Mouse (Mus musculus): ENCODE measurements around the gene Vipas39.
"Not testable (repeated sequence)": the region's sequence is repeated elsewhere in the genome, so short reads cannot be mapped to it uniquely, and the experiment has no call there.

Vipas39 gene

DNA sequence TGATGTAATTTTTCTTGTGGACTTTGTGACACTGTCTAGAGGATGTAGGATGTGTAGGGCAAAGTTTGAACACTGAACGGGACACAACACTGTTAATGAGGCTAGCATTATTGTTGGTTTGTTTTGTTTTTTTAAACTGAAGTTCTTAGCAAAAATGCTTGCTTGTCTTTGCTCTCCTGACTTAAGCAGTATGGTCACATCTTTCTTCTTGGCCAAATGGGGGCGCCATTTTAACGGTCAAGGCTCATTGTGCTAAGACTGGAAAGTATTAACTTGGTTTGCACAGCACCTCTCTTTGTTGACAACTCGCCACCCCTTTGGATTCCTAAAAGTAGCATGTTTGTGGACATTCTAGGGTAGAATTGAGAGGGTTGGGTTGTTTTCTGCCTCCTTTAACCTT lies 1.6 kb upstream of the Vipas39 start:
- DNase-seq (ENCODE audit: low read depth, low spot score) = peak; percentile 73

GRCm38 (mm10) chr12:87266827-87267603 lies 959 bp upstream of the Vipas39 start:
- no peak for DNase-seq (ENCODE audit: low read depth, low spot score)

GRCm38 (mm10) chr12:87265444-87265843 lies 612 bp downstream of the Vipas39 start:
- DNase-seq (ENCODE audit: low read depth, low spot score) = no peak

DNA sequence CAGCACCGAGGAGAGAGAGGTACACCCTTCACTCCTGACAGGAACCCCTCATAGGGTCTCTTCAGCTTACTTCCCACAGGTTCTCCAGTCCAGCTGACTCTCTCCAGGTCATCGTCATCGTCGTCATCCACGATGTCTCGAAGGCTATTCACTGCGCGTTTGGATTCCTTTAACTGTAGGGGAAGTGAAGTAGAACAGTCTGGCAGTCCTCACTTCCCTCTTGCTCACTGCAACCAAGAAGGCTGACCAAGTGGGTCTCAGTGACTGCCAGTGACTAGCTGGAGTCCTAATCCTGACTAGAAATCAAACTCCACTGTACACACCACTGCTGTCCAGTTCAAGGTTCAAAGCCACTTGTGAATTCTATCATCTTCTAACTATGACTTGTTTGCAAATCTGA lies 5.5 kb downstream of the Vipas39 start:
- no peak for DNase-seq (ENCODE audit: low read depth, low spot score)

GRCm38 (mm10) chr12:87256629-87257028 lies 9.4 kb downstream of the Vipas39 start:
- no peak for DNase-seq (ENCODE audit: low read depth, low spot score)

DNA sequence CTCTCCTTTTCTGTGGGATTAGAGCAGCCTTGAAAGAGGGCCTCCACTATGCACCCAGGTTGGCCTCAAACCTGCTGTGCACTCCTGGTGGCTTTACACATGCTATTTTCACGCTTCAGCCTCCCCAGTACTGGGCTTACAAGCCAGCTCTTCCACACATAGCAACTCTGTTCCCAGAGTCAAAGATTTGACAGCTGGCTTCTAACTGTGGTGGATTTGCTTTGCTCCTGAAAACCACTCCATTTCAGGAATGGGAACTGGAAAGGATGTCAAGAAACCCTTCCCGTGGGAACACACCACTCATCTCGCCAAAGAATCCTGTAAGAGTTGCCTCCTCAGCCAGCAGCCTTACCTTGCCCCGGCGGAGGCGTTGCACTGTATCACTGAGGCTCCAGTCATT lies 12.2 kb downstream of the Vipas39 start:
- DNase-seq (ENCODE audit: low read depth, low spot score) = no peak

DNA sequence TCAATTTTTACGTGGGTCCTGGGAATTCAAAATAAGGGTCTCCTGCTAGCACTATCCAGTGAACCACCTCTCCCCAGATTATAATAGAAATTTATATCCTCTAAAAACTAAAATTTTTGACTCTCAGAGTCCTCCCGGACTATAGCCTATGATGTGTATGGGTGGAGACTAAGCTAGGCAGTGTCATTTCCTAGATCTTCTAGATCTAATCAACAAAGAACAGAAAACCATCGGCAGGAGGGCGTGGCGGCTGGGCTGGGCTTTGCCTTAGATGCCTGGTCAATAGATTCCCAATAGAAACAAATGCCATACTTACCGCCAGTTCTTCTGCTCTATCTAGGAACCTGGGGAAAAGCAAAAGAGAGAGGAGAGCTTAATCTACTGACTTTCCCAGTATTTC lies 15.9 kb downstream of the Vipas39 start:
- no peak for DNase-seq (ENCODE audit: low read depth, low spot score)

DNA sequence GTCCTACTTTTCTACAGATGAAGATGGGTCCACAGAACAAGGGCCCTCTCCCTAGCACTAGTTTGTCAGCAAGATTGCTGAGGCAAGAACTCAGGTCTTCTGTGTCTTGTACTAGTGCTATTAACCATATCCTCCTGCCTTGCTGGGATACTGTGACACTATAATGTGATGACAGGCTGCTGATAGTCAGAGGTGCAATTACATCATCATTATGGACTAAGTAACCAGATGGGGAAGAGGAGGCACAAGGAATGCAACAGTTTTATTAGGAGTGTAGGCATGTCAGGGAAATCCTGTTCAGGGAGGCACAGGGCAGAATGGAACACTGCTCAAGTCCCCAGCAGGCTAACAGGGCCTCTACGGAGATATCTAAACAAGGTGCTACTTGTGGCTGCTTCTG lies 27.4 kb downstream of the Vipas39 start, which contains the start of gene Noxred1:
TSS of gene Noxred1 (minus strand) at position 101 of the 400 bp plus-strand sequence.
- DNase-seq (ENCODE audit: low read depth, low spot score) = no peak

GRCm38 (mm10) chr12:87236882-87237483 lies 29.1 kb downstream of the Vipas39 start:
- DNase-seq (ENCODE audit: low read depth, low spot score) = peak; percentile 84

GRCm38 (mm10) chr12:87230379-87230895 lies 35.6 kb downstream of the Vipas39 start:
- DNase-seq (ENCODE audit: low read depth, low spot score) = no peak

DNA sequence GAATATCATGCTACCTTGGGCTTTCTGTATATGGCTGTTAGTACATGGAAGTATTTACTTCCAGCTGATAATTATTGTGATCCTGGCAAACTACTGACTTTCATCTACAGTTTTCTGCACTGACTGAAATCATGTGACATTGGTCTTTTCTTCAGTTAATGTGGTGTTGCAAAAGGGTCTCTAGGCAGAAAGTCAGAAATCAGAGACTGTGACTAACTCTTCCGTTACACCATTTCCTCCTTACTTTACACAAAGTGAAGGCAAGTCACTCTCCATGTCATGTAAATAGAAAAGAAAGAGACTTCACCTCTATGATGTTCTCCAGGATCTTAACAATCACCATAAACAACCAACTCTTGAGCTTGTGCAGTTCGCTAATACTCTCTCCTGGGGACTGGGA lies 36.4 kb downstream of the Vipas39 start:
- no peak for DNase-seq (ENCODE audit: low read depth, low spot score)

DNA sequence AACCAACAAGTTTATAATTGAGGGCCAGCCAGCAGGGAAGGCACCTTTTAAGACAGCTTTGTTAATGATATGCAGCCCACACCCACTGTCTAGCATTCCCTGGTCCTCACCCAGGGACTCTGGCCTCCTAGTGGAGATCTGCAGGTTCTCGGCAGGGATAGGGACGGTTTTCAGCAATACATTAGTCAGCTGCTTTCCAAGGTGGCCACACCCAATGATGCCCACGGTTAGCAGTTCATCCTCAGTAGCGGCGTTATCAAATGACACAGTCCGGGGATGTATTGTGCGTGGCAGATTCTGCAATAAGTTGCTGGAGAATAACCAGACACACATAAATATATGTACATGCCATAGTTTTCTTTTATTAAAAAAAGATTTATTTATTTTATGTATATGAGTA lies 39.3 kb downstream of the Vipas39 start:
- no peak for DNase-seq (ENCODE audit: low read depth, low spot score)

DNA sequence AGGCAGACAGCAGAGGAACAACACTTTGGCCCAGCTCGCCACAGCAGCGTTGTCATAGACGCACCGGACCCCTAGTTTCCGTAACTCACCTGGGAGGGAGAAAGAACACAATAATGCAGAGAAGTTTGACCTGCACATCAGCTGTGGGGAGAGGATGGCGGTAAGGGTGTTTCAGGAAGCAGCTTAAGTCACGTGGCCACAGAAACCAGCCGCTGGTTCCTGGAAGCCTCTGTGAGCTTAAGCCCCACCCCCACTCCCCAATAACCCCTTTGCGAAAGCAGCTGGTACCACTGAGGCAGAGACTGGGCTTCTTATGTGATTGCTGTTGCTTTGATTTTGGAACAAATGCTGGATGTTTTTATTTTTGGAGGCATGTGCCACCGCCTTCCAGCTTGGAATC lies 41.1 kb downstream of the Vipas39 start:
- DNase-seq (ENCODE audit: low read depth, low spot score) = no peak

DNA sequence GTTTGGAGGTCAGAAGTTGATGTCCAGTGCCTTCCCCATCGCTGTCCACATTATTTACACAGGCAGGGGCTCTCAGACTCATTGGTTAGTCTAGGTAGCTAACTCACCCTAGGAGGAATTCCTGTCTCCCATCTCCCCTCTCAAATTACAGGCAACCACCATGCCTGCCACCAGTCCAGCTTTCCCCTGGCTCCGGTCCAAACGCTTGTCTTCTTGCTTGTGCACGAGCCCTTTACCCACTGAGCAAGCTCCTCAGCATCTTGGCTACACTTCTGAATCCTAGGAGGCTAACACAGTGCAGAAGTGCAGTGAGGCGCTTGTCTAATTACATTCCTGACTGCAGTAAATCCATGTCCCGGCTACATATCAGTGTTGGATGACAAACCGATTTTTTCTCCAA lies 46.7 kb downstream of the Vipas39 start:
- no peak for DNase-seq (ENCODE audit: low read depth, low spot score)

DNA sequence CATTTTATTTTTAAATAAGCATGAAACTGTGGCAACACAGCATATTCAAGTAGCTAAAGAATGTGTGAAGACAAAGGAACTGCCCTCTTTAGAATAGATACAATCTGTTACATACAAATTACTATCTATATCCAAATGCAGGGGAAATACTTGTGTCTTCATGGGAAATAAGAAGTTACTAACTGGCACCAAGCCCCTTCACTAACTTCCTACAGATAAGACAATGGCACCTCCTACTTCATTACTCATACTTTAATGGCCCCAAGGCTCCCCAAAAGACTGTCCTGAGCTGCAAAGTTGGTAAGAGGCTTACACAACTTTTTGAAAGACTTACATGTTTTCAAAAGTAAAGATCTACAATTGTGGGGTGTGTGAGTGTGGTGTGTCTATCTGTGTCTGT lies 48.5 kb downstream of the Vipas39 start:
- DNase-seq (ENCODE audit: low read depth, low spot score) = no peak

DNA sequence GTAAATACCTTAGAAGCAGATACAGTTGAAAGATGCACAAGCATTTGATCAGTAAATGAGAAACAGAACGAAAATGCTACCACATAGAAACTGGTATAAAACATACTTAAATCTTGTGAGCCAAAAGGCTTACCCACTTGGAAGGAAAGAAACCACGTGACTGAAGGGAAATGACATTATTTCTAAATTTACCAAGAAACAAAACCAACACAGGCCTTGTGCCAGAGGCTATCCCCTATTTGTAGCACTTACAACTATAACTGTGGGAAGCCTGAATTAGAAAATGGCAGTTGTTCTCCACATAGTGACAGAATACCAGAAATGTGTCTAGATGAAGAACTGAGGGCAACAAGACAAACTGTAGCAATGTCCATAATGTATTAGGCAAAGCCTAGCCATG lies 50.0 kb downstream of the Vipas39 start:
- DNase-seq (ENCODE audit: low read depth, low spot score) = no peak

DNA sequence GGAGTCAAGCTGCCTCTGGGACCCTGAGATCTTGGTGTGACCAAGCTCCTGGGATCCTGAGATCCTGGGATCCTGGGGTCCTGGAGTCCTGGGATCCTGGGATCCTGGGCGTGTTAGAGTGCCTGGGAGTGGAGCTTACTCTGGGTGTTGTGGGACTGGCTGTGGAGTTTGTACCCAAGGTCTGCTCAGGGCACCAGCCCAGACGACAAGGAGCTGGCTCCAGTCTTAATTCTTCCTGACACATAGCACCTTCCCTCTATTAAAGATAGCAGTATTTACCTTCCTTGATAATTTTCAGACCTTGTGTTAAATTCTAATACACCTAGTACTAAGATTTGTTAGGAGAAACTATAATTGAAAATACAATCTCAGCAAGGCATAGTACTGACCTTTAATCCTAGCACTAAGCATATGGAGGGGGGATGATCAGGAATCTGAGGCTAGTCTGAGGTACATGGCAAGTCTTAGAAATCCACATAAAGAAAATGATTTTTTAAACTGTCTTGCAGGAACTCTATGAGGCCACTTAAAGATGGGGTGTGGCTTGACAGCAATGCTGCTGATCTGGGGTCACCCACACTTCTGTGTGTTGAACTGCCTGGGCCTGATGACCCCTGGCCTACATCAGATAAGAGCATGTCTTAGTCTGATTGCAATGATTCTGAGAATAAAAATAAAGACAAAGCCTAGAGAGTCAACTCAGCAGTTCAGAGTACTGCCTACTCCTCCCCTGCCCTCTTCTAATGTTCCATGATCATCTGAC lies 53.0 kb downstream of the Vipas39 start:
- no peak for DNase-seq (ENCODE audit: low read depth, low spot score)

DNA sequence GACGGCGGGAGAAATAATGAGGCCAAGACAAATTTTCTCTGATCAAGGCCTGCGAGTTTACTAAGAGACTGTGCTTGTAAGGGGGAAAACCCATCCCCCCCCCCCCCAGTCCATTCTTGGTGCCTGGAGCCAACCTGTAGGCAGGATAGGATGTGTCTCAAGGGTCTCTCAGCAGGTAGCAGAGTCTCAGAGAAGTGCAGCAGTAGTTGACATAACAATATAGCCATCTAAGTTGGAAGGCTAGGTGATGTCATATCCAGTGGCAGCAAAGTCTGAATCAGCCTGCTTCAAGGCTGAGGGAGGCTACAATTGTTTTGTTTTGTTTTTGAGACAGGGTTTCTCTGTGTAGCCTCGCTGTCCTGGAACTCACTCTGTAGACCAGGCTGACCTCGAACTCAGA lies 60.3 kb downstream of the Vipas39 start:
- not testable (repeated sequence) for DNase-seq (ENCODE audit: low read depth, low spot score)

DNA sequence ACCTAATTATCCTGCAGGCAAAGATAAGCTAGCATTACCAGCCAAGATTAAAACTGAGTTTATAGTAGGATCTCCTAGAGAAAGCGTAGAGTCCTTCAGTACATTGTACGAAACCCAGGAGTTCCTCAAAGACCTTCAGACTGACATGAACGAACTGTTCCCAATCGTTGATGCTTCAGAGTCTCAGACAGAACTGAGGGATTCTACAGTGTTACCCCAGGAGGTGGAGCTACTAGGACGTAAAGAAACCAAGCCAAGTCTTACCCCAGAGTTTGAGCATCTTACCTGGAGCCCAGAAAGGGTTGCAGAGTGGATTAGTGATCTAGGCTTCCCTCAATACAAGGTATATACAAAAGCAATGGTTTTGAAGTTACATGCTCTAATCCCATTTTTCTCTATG lies 64.4 kb downstream of the Vipas39 start:
- DNase-seq (ENCODE audit: low read depth, low spot score) = peak; percentile 52

DNA sequence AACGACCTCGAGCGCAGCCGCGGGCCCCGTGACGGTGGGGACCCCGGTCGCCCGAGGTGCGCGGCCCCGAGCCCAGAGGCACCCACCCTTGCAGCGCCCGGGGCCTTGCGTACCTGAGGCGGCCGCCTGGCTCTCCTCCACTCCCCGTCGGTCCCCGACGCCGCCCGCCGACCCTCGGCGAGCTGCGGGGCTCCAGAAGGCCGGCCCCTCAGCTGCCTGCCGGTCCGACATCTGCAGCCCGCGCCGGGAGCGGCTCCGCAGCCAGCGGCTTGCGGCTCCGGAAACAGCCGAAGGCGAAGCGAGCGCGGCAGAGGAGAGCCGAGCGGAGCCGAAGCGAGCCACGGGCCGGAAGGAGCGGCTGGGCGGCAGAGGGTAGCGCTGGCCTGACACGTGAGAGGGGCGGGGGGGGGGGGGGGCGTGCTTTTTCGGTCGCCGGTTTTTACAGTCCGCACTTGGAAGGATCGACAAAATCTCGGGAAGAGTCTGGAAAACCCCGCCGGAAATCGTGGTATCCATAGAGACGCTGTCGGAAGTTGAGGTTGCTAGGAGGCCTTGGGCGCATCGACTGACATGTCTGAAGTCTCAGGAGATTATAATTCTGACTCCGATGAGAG lies 66.0 kb downstream of the Vipas39 start, which contains the start of gene Tmed8:
TSS of gene Tmed8 (minus strand) at position 482 of the 614 bp plus-strand sequence.
- peak; percentile 86 for DNase-seq (ENCODE audit: low read depth, low spot score)

GRCm38 (mm10) chr12:87199206-87199972 lies 66.7 kb downstream of the Vipas39 start, which contains the start of gene Samd15:
Gene Samd15 (plus strand): TSS chr12:87199723.
- peak; percentile 74 for DNase-seq (ENCODE audit: low read depth, low spot score)
